Mouse (Mus musculus) hindbrain, embryonic 14.5 days (tissue): ENCODE results near the gene Plp2. TPM values are rescaled to one million over a fixed set of nuclear protein-coding genes. Genes with fewer than 3 reads are reported as not detected.

Source experiments
- ATAC-seq: fragments of 200-750 bp; cut with Nextera tagmentation; 2 replicates; pipeline ENCODE4 v1.8.0; 2017; ENCODE audit warnings: moderate number of reproducible peaks, mild to moderate bottlenecking, moderate TSS enrichment, moderate library complexity; ENCODE audit not compliant: low FRiP score
- DNase-seq: peaks from one replicate; pipeline ENCODE4 v3.0.0-alpha.2; 2015; ENCODE audit warnings: low spot score
- H3K27ac ChIP-seq: fragments of 300-500 bp; sonication (generic); 2 replicates; pipeline ENCODE4 v1.5.1; 2014; ENCODE audit warnings: mild to moderate bottlenecking, moderate library complexity
- H3K27me3 ChIP-seq: fragments of 300-500 bp; sonication (generic); 2 replicates; pipeline ENCODE4 v1.6.1; 2014; ENCODE audit warnings: mild to moderate bottlenecking, low read length, mixed read lengths; ENCODE audit not compliant: control insufficient read depth, insufficient read depth
- H3K36me3 ChIP-seq: fragments of 300-500 bp; sonication (generic); replicated peaks from 2 replicates; pipeline ENCODE4 v1.6.1; 2014; ENCODE audit not compliant: control insufficient read depth, insufficient read depth
- H3K4me1 ChIP-seq: fragments of 300-500 bp; sonication (generic); replicated peaks from 2 replicates; pipeline ENCODE4 v1.6.1; 2014; ENCODE audit warnings: antibody characterized with exemption, low read length, mixed read lengths; ENCODE audit not compliant: control insufficient read depth, insufficient read depth
- H3K4me2 ChIP-seq: fragments of 300-500 bp; sonication (generic); replicated peaks from 2 replicates; pipeline ENCODE4 v1.6.1; 2014; ENCODE audit warnings: mild to moderate bottlenecking, moderate library complexity
- H3K4me3 ChIP-seq: fragments of 300-500 bp; sonication (generic); replicated peaks from 2 replicates; pipeline ENCODE4 v1.5.1; 2014; ENCODE audit warnings: mild to moderate bottlenecking, low read length
- H3K9ac ChIP-seq: fragments of 300-500 bp; sonication (generic); 2 replicates; pipeline ENCODE4 v1.6.1; 2014
- H3K9me3 ChIP-seq: fragments of 300-500 bp; sonication (generic); 2 replicates; pipeline ENCODE4 v1.6.1; 2016; ENCODE audit warnings: low read length; ENCODE audit not compliant: control insufficient read depth
- WGBS: fragments of 180-500 bp; shearing (Covaris S2); extraction: QIAGEN DNeasy Blood & Tissue Kit; methylation state at CpG from one replicate; pipeline ENCODE4 v1.1.7; 2014; 5-methylcytosine and 5-hydroxymethylcytosine counted together
- polyA plus RNA-seq: library from polyadenylated mRNA; unstranded; fragments of >200 nt; fragmentation: Nextera tagmentation; extraction: Ambion mirVana; gene quantifications from 2 replicates; pipeline ENCODE4 v1.2.1, GENCODE M21; 2014

Plp2 gene
- polyA plus RNA-seq, 1 experiment from 2014 or later, result 23.5 TPM

DNA sequence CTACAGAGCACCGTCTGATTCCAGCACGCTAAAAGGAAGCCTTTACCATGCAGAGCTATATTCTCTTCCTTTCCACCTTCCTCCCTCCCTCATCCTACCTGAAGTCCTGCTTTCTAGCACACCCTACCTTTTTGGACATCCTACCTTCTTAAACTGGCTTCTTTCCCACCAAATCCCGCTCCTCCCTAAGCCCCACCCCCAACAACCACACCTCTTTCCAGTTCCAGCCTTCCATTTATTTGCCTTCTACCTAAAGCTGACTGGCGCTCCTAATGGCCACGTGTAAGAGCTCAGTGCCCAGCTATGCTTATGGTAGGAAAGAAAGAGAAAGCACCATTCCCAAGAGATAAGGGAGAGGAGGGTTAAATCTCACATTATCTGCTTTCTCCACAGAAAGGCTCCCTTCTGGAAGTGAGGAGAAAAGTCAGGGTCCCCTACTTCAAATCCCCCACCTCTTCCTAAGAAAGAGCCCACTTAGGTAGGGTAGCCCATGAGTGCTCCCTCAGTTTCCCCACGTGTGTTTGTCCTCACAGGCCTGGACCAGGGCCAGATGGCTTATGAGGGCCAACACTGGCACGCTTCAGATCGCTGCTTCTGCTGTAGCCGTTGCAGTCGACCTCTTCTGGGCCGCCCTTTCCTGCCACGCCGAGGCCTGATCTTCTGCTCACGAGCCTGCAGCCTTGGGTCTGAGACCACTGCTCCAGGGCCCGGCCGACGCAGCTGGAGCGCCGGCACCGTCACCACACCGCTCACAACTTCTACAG lies 5.3 kb downstream of the Plp2 start:
- no peaks in the 10 kb centered on the region for H3K27me3 ChIP-seq
- ATAC-seq (no peak), DNase-seq (no peak)
- 78% methylated on average over 21 of the region's 21 CpGs for WGBS
- no peak overlapping the region for H3K27ac ChIP-seq
- no peak overlapping the region for H3K9ac ChIP-seq
- H3K4me2 ChIP-seq, result no peak overlapping the region
- no peaks in the 10 kb centered on the region for H3K36me3 ChIP-seq
- no peak overlapping the region for H3K4me3 ChIP-seq
- H3K4me1 ChIP-seq, result no peaks in the 10 kb centered on the region
- no peaks in the 10 kb centered on the region for H3K9me3 ChIP-seq

- no peak for ATAC-seq
Measured at GRCm38 (mm10) chrX:7664791-7665190, 6.4 kb downstream of the Plp2 start.

GRCm38 (mm10) chrX:7662936-7663335 lies 8.3 kb downstream of the Plp2 start:
- H3K27me3 ChIP-seq, result no peaks in the 10 kb centered on the region
- H3K9ac ChIP-seq, result no peak overlapping the region
- DNase-seq (no peak), ATAC-seq (no peak)
- no peaks in the 10 kb centered on the region for H3K36me3 ChIP-seq
- no peak overlapping the region for H3K4me3 ChIP-seq
- no peak overlapping the region for H3K27ac ChIP-seq
- H3K4me2 ChIP-seq, result no peak overlapping the region
- WGBS, result 71% methylated on average over 3 of the region's 3 CpGs
- H3K4me1 ChIP-seq, result no peaks in the 10 kb centered on the region
- H3K9me3 ChIP-seq, result no peaks in the 10 kb centered on the region

More at GRCm38 (mm10) chrX:7664791-7665190, 6.4 kb downstream of the Plp2 start:
- WGBS, result 87% methylated on average over 11 of the region's 11 CpGs
- no peak for DNase-seq
- Histone ChIP-seq H3K27me3 (no peaks in the 10 kb centered on the region), H3K9me3 (no peaks in the 10 kb centered on the region), H3K36me3 (no peaks in the 10 kb centered on the region), H3K4me3 (no peak overlapping the region), H3K4me2 (no peak overlapping the region), H3K27ac (no peak overlapping the region), H3K9ac (no peak overlapping the region), H3K4me1 (no peaks in the 10 kb centered on the region)

DNA sequence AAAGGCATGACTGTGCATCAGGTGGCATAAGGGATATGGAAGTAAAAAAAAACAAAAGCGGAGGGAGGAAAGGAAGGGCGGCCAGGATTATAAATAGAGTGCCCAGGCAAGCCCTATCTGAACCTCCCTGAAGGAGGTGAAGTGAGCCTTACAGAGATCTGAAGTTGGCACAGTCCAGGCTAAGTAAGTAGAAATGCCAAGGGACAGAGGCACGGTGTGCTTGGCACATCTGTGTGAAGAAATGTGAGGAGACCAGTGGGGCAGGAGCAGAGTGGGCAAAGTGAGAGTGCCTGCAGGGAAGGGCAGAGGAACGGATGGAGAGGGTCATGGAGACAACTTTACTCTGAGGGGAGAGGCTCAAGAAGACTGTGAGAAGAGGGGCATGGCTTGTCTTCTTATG lies 10.1 kb downstream of the Plp2 start:
- Histone ChIP-seq H3K36me3 (no peaks in the 10 kb centered on the region), H3K27me3 (no peaks in the 10 kb centered on the region), H3K4me3 (no peak overlapping the region), H3K9me3 (no peaks in the 10 kb centered on the region), H3K27ac (no peak overlapping the region), H3K9ac (no peak overlapping the region), H3K4me1 (no peaks in the 10 kb centered on the region), H3K4me2 (no peak overlapping the region)
- ATAC-seq (no peak), DNase-seq (no peak)
- 80% methylated on average over 4 of the region's 4 CpGs for WGBS

DNA sequence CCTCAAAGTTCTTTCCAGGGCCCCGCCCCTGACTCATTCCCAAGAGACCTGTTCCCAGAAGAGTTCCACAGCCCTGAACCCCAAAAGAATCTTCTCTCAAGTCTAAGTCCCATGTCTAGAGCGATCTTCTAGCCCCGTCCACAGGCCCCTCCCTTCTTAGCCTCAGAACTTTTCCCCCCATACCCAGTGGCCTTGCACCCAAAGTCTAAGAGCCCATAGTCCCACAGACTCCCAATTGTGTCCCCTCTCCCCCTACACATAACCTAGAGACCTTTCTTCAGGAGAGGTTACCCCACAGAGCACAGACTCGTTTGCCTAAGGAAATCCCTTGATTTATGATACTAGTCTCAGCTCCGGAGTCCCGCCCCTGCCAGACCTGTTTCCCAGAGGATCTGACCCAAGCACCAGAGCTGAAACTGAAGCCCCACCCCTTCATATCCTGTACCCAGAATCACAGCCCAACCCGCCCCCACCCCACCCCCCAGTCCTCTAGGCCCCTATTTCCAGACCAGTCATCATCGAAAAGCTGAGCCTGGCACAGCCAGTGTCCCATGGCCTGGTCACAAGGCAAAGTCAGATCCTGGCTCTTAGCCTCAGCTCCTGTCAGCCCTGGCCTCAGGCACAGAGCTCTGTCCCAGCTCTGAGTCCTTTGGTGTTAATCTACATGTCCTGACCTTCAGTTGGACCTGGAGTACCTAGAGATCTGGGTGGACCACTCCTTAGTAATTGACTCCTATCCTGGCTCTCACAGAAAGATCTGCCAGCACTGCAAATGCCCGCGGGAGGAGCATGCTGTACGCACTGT lies 12.2 kb downstream of the Plp2 start:
- Histone ChIP-seq H3K27me3 (no peaks in the 10 kb centered on the region), H3K4me2 (no peak overlapping the region), H3K9ac (no peak overlapping the region), H3K9me3 (no peaks in the 10 kb centered on the region), H3K36me3 (no peaks in the 10 kb centered on the region), H3K4me1 (no peaks in the 10 kb centered on the region), H3K4me3 (no peak overlapping the region), H3K27ac (no peak overlapping the region)
- no peak for ATAC-seq
- WGBS, result 58% methylated on average over 10 of the region's 11 CpGs
- no peak for DNase-seq

GRCm38 (mm10) chrX:7658031-7658784 lies 13.0 kb downstream of the Plp2 start:
- H3K9me3 ChIP-seq, result no peaks in the 10 kb centered on the region
- H3K4me2 ChIP-seq, result peak overlapping the region; percentile 41
- H3K4me3 ChIP-seq, result no peak overlapping the region
- 13% methylated on average over 15 of the region's 15 CpGs for WGBS
- no peak for DNase-seq
- H3K9ac ChIP-seq, result no peak overlapping the region
- H3K27me3 ChIP-seq, result no peaks in the 10 kb centered on the region
- 0 out of 2 replicates have a peak, but pooled peaks have one; percentile 14 for ATAC-seq
- no peaks in the 10 kb centered on the region for H3K36me3 ChIP-seq
- H3K4me1 ChIP-seq, result no peaks in the 10 kb centered on the region
- H3K27ac ChIP-seq, result no peak overlapping the region

GRCm38 (mm10) chrX:7657221-7657639 lies 14.0 kb downstream of the Plp2 start, which contains the start of gene Prickle3:
Gene Prickle3 (plus strand): TSS chrX:7657260.
- peak within 1 kb of the TSS; percentile 41 for H3K4me2 ChIP-seq
- H3K27ac ChIP-seq, result no peak within 1 kb of the TSS
- H3K4me3 ChIP-seq, result peak within 1 kb of the TSS; percentile 25
- H3K9ac ChIP-seq, result no peak within 1 kb of the TSS
- no peaks in the 10 kb centered on the region for H3K4me1 ChIP-seq
- H3K9me3 ChIP-seq, result no peaks in the 10 kb centered on the region
- 0 out of 2 replicates have a peak, but pooled peaks cover 3% of the 10 kb centered on the region for H3K36me3 ChIP-seq
- DNase-seq, result no peak
- no peaks in the 10 kb centered on the region for H3K27me3 ChIP-seq
- WGBS, result 18% methylated on average over 26 of the region's 26 CpGs
- no peak for ATAC-seq

DNA sequence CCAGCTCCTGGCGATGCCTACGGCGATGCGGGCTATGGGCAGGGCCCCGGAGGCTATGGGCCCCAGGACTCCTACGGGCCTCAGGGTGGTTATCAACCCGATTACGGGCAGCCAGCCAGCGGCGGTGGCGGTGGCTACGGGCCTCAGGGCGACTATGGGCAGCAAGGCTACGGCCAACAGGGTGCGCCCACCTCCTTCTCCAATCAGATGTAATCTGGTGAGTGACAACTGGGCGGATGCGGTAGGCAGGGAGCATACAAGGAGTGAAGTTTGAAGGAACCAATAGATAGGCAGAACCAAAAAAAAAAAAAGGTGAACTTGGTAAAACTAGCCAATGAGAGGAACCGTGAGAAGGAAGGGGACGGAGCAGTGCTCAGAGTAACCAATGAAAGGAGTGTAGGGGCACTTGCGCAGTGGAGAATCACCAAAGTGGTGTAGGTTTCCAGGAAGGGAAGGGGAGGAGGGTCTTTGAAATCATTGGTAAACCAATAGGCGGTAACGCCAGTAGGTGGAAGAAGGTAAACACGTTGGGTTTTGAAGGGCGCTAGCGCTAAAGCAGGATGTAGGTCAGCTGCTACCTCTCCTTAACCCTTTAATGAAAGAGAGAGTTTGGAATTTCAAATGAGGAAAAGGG lies 22.4 kb downstream of the Plp2 start:
- WGBS, result 17% methylated on average over 25 of the region's 25 CpGs
- H3K4me2 ChIP-seq, result peak overlapping the region; percentile 52

More for the DNA sequence above, 22.4 kb downstream of the Plp2 start:
- peak; percentile 94 for ATAC-seq
- peak; percentile 72 for DNase-seq
- Histone ChIP-seq H3K27me3 (no peaks in the 10 kb centered on the region), H3K9ac (peak overlapping the region; percentile 60), H3K9me3 (no peaks in the 10 kb centered on the region), H3K36me3 (peaks cover 25% of the 10 kb centered on the region), H3K4me1 (no peaks in the 10 kb centered on the region), H3K4me3 (peak overlapping the region; percentile 31), H3K27ac (peak overlapping the region; percentile 57)
